Mouse (Mus musculus) spleen, postnatal 10 days (tissue): ENCODE data around the gene Gm7879.
A peak's percentile ranks its signal among the peaks of the same experiment; 100 is the strongest.
"Not testable (repeated sequence)": the region's sequence is repeated elsewhere in the genome, so short reads cannot be mapped to it uniquely, and the experiment has no call there.

ENCODE experiments used
- DNase-seq, 2 experiments: peaks; one replicate each; pipeline ENCODE4 v3.0.0; 2021 to 2022; ENCODE audit warnings: low spot score in 2 of 2

Gm7879 gene

GRCm38 (mm10) chr5:43912844-43913243 lies at the start of gene Gm7879:
Gm7879 (plus strand) TSS chr5:43913144.
- not testable (repeated sequence) for DNase-seq

- DNase-seq = no peak
These were observed 49.3 kb upstream of the Gm7879 start for GRCm38 (mm10) chr5:43863642-43864041.

GRCm38 (mm10) chr5:43865316-43865715 lies 47.6 kb upstream of the Gm7879 start:
- DNase-seq = no peak

- no peak for DNase-seq
These were observed 44.7 kb upstream of the Gm7879 start, which contains the start of gene Cd38 for GRCm38 (mm10) chr5:43868253-43868652. Cd38 (plus strand) TSS chr5:43868553.

GRCm38 (mm10) chr5:43868711-43869600 lies 44.0 kb upstream of the Gm7879 start:
- DNase-seq = peak; percentile 32 to 46

DNA sequence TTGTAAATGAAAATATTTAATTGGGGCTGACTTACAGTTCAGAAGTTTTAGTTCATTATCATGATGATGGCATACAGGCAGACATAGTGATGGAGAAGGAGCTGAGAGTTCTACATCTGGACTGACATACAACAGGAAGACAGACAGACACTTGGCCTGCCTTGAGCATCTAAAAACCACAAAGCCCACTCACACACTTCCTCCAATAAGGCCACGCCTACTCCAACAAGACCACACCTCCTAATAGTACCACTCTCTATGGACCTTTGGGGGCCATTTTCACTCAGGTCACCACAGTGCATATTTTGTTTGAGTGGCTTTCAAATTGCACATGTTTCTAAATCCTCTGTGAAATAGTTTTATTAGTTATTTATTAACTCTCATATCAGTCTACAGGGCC lies 41.1 kb upstream of the Gm7879 start:
- DNase-seq = peak in 1 of 2 experiments; percentile 51

DNA sequence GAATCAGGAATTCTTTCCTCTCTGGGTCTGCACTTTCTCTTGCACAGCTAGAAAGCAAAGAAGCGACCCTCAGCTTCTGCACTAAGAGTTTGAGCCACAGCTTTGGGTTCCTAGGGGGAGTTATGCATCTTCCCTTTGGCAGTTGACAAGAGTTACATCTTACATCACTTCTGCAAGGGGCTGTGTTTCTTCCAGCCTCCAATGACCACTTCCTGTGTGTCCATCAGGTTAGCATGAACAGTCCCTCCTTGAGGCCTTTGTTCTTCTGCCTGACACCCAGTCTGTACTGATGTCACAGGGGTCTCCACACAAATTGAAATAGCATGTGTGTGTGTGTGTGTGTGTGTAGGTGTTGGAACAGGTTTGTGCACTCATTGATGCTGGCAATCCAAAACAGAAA lies 40.3 kb upstream of the Gm7879 start:
- no peak for DNase-seq

DNA sequence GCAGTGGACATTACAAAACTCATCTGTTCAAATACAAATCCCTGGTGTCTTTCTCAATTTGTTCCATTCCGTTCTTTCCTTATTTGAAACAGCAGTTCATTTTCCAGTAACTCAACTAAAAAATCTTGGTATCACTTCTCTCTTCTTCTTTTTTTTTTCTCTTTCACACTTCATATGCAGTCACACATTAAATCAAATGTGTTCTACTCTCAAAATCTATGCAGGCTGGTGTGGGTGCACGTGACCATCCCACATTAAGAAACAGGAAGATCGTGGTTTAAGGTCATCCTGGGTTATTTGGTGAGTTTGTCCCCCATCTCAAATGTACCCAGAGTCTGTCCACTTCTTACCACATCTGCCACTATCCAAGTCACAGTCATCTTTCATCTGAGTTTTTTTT lies 30.9 kb upstream of the Gm7879 start:
- DNase-seq = no peak

DNA sequence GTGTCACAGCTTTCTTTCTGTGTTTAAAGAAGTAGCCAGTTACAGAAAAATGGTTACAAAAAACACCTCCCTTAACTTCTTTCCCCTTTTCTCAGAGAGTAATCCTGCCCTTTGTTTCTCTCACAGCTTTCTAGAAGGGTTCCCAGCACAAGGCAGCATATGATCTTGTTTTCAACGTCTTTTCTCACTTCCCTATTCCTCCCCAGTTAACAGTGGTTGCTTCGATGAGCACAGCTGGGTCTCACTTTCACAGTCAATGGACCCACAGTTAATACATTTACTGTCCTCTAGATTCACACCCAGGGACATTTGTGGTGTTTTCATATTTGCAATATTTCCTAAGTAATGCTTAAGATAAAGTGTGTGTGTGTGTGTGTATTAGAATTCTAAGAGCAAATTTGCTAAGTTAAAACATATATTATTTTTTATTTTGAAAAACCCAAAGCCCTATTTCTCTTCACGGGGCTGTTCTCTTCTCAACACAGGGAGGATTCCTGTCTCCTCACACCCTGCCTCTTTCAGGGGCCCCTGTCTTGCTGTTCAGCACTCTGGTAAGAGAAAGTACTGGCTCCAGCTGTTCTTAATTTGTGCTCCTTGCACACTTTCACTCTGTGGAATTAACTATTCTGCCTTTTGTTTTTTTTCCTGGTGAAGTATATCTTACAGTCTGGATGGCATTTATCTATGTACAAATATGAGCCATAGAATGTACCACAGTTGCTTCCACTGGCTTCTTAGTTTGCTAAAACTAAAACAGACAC lies 27.7 kb upstream of the Gm7879 start:
- peak in 1 of 2 experiments; percentile 31 for DNase-seq

DNA sequence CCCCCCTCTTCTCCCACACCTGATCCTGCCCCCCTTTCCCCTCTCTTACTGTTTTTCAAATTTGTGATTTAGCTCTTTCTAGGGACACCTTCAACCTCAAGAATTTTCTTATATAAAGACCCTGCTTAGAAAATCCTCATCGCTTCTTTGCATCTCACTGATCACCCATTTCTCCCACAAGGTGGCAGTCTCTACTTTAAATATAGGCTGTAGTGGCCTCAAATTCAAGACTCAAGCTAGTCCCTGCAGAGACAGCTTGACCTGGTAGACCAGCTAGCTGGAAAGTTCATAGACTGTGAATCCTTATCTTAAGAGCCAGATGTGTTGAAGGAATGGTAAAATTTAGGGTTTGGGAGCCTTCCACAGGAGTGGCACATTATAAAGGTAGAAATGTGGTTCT lies 20.6 kb upstream of the Gm7879 start:
- DNase-seq = peak in 1 of 2 experiments; percentile 48

GRCm38 (mm10) chr5:43894113-43894512 lies 18.8 kb upstream of the Gm7879 start:
- peak in 1 of 2 experiments; percentile 51 for DNase-seq

DNA sequence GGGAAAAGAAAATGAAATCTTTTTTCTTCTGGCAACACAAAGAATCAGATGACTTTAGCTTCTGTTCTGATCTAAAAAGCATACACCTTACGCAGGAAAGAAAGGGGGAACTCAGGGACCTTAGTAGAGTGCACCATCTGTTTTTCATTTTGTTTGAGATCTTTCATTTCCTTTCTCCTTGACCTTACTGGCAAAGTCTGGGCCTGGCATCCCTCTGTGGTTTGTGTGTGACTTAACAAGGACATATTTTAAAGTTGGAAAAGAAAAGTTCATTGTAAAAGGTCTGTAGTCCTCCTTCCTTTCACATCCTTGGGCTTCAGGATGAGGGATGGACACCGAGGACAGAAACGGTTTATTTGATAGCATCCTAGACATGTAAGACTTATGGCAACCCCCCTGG lies 17.0 kb upstream of the Gm7879 start:
- no peak for DNase-seq

GRCm38 (mm10) chr5:43904685-43905084 lies 8.3 kb upstream of the Gm7879 start:
- no peak for DNase-seq

DNA sequence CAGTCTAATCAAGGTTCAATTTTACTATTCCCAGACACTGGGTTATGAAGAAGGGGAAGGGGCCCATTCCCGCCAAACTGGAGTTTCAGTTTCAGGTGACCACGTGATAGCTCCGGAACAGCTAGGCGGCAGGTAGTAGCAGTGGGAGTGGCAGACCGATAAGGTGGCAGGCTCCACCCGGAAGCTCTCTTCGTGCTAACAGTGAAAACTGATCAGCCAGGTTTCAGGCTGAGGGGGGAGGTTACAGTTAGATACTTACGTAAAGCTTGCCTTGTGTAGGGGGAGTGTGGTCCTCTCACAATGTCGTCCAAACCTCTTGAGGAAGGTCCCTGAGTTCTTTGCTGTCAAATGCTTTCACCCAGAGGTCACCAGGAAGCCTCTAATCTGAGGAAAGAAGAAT lies 3.7 kb upstream of the Gm7879 start:
- no peak for DNase-seq

GRCm38 (mm10) chr5:43910006-43910405 lies 2.9 kb upstream of the Gm7879 start:
- no peak for DNase-seq

- DNase-seq = no peak
These were observed 2.4 kb downstream of the Gm7879 start for GRCm38 (mm10) chr5:43915261-43915886.

- no peak for DNase-seq
These were observed 8.9 kb downstream of the Gm7879 start for GRCm38 (mm10) chr5:43921877-43922276.

- DNase-seq = peak; percentile 43 to 83
These were observed 11.0 kb downstream of the Gm7879 start for GRCm38 (mm10) chr5:43923933-43924332.

DNA sequence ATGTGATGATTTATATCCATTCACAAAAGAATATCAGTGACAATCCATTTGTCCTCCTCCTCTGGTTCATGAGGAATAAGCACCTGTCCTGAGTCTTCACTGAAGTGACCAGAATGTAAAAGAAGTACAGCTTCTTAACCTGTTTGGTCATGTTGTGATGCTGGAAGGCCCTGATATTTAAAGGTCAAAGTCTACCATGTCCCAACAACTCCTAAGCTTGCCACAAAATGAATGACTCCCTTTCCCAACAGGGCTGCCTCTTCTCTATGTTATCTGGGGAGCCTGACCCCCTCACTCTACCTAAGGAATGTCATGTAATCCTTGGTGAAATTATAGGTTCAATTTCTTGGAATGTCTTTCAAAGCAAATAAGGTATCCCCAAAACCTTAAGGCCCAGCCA lies 14.8 kb downstream of the Gm7879 start:
- DNase-seq = no peak

DNA sequence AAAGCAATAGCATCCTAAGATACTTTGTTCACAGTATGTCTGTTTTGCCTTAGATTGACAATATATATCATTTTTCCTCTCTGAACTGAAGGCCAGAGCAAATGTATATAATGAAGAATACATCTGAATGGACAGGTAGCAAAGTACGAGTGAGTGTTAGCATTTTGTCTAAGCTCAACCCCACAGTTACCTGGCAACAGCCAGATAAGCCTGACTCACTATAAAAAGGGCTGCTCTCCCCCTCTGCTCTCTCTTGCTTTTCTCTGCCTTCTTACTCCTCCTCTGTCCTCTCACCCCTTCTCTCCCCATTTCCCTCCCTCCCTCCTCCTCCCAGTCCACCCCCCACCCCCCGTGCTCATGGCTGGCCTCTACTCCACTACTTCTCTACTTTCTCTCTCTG lies 20.3 kb downstream of the Gm7879 start:
- DNase-seq = no peak

DNA sequence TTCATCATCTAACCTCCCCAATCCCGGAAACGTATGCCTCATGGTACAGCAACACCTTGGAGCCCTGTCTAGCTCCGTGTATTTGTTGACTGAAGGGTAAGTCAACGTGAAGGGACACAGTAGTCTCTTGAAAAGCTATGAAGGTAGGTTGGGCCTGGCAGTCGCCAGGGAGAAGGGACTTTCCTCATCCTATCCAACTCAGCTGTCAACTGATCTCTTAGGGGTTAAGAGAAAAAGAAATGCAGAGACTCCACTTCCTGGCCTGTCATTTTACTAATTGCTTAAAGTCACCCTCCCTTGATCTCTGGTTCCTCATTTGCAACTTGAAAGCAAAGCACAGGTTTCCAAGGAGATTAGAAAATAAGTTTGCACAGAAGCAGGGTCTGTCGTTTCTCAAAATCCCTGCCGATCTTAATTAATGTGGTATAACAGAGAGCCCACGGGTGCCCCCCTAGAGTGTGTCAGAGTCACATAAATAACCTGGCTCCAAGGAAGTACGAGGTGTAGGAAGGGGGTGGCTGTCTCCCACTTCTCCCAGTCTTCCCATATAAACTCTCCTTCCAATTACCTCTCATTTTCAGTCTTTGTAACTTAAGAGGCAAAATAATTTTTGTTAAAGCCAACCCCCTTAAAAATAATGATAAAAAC lies 34.5 kb downstream of the Gm7879 start:
- DNase-seq = peak; percentile 6 to 20
